Mouse (Mus musculus): ENCODE data around the gene Hrh2.

GRCm38 (mm10) chr13:54191181-54191580 is 748 bp upstream of the Hrh2 start:
- TF ChIP-seq POLR2A (IDR thresholded peaks at IDR 0.05; ENCODE audit: insufficient read depth, low read depth, low read length) (no peak), CTCF (IDR thresholded peaks at IDR 0.05; ENCODE audit: insufficient read depth, low read depth, low read length) (no peak)
